Mouse (Mus musculus) ES-CJ7 (cell line): ENCODE results near the gene Lrrc4b.

Source experiments
- DNase-seq: peaks from one replicate; pipeline ENCODE4 v3.0.0; 2011; ENCODE audit warnings: low read depth, low spot score

The Lrrc4b gene

GRCm38 (mm10) chr7:44436267-44436666 lies 7.4 kb downstream of the Lrrc4b start:
- DNase-seq, result peak; percentile 36

GRCm38 (mm10) chr7:44437188-44437587 lies 8.4 kb downstream of the Lrrc4b start:
- DNase-seq, result no peak

GRCm38 (mm10) chr7:44437933-44438332 lies 9.1 kb downstream of the Lrrc4b start:
- DNase-seq, result no peak

- no peak for DNase-seq
Observed at GRCm38 (mm10) chr7:44439696-44440095, 10.9 kb downstream of the Lrrc4b start.

DNA sequence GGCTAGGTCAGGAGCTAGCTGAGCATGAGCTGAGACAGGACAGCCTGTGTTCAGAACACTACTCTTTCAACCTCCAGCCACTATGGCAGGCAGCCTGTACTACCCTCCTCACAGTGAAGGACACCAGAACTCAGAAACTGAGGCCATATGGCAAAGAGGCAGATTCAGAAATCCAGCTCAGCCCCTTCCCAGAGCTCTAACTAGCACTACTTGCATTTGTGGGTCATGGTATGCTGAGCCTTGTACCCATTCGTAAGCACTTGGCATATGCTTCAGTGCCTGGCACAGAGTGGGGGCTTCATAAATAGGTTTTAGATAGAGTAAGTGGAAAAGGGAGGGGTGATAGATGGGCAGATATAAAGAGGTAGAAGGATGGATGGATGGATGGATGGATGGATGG lies 11.7 kb downstream of the Lrrc4b start:
- no peak for DNase-seq

- no peak for DNase-seq
Observed at GRCm38 (mm10) chr7:44441180-44441579, 12.4 kb downstream of the Lrrc4b start.

DNA sequence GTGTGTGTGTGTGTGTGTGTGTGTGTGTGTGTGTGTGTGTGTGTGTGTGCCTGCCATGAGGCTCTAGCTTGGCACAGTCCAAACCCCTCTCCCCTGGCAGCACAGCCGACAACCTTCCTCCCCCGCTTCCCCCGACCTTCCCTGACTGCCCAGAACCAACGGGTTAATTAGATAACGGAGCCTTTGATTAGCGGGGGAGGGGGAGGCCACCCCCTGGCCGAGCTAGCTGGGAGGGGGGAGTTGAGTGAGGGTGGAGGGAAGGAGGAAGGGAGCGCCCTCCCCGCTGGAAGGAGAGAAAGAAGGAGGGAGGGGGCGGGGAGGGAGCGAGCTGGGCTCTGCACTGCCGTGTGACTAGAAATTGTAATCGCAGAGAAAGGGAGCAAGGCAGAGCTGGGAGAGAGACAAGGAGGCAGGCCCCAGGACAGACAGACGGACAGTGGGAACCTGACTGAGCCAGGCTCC lies 12.9 kb downstream of the Lrrc4b start:
- no peak for DNase-seq

DNA sequence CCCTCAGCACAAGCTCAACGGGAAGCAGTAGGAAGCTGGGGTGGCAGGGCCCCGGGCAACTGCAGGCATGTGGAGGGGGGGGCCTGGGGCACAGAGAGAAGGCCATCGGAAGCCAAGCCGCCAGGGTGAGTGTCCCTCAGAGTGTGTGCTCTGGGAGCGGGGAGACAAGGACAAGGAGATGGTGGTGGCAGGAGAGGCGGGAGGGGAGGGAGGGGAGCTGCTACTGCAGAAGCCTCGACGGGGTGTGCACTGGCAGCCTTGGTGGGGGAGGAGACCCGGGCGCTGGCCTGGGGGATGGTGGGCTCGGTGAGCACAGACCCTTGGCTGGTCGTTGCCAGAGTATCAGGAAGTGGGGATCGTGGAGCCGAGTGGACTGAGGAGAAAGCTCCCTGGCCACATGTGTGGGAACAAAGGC lies 13.6 kb downstream of the Lrrc4b start:
- no peak for DNase-seq

DNA sequence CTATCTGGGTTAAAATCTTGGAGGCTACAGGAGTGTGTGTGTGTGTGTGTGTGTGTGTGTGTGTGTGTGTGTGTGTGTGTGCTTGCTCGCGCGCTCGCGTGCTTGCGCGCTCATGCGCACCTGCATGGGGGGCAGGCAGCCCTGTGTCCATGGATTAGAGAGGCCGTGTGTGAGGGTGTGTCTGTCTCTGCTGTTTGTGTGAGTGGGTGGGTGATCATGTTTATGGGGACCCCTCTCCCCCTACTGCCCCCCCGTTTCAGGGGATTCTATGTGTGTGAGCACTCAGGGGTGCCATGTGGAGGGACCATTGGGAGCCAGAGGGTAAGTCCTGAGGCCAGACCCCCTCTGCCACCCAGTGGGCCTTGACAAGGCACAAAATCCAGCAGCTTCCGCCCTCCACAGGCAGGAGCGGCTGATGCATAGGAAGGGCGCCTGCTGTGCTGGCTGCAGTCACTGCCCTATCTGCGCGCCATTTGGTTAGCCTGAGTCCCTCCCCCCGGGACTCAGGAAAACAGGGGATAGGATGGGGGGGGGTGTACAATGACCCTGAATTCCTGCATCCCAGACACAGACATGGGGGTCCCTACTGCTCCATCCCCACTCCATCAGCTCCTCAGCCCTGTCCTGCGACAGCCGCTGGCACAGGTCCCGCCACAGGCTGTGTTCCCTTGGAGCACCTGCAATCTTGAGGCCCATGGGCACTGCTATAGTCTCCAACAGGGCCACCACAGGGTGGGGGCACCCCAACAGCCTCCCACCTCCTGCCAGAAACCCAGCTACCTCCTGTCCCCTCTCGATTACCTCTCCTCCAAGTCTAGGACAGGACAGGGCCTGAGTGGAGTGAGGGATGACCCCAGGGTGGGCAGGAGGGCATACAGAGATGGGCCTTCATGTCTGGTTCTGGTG lies 14.7 kb downstream of the Lrrc4b start:
- no peak for DNase-seq

- peak; percentile 46 for DNase-seq
Observed at GRCm38 (mm10) chr7:44444886-44445527, 16.2 kb downstream of the Lrrc4b start.

DNA sequence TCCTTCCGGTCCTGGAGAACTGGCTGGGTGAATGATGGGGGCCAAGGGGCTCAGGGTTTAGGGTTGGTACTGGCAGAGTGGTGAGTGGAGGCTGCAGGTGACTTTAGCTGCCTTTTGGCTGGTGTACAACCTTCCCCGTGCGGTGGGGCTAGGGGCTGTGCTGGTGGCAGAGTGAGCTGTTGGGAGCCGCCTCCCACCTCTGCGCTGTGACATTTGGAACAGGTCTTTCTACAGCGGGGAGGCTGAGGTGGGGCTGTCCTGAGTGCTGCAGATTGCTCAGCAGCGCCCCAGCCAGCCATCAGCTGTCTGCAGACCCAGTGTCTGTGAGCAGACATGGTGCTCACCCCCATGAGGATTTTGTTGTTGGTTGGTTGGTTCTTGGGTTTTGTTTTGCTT lies 16.7 kb downstream of the Lrrc4b start:
- peak; percentile 37 for DNase-seq

GRCm38 (mm10) chr7:44446070-44446855 lies 17.4 kb downstream of the Lrrc4b start:
- no peak for DNase-seq

GRCm38 (mm10) chr7:44453256-44453655 lies 24.4 kb downstream of the Lrrc4b start:
- no peak for DNase-seq

DNA sequence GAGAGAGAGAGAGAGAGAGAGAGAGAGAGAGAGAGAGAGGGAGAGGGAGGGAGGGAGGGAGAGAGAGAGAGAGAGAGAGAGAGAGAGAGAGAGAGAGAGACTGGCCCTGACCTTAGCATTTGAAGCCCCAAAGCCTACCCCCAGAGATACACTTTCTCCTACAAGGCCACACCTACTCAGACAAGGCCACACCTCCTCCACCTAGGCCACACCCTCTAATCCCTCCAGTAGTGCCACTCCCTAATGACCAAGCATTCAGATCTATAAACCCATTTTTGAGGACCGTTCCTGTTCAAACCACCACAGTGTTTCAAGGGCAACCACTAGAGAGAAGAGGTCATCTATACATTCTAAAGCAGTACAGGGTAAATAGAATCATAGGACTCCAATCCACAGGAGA lies 27.5 kb downstream of the Lrrc4b start:
- DNase-seq, result no peak

DNA sequence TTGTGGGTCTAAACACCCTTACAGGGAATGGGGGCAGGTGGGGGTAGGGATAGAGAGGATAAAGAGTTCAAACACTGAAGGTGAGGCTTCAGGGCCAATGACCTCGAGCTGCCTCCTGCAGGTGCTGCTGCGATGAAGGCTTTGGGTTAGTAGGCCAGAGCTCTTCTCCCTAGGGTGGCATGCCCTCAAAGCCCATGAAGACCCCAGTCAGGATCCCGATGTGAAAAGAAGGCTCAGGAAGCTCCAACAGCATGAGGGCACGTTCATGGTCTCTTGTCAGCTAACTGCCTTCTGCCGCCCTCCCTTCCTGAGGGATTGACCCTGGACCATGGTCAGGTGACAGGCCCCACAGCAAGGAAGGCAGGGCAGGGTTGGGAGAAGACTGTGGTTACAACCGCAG lies 31.2 kb downstream of the Lrrc4b start:
- no peak for DNase-seq

- DNase-seq, result no peak
Observed at GRCm38 (mm10) chr7:44460767-44461502, 32.1 kb downstream of the Lrrc4b start.

DNA sequence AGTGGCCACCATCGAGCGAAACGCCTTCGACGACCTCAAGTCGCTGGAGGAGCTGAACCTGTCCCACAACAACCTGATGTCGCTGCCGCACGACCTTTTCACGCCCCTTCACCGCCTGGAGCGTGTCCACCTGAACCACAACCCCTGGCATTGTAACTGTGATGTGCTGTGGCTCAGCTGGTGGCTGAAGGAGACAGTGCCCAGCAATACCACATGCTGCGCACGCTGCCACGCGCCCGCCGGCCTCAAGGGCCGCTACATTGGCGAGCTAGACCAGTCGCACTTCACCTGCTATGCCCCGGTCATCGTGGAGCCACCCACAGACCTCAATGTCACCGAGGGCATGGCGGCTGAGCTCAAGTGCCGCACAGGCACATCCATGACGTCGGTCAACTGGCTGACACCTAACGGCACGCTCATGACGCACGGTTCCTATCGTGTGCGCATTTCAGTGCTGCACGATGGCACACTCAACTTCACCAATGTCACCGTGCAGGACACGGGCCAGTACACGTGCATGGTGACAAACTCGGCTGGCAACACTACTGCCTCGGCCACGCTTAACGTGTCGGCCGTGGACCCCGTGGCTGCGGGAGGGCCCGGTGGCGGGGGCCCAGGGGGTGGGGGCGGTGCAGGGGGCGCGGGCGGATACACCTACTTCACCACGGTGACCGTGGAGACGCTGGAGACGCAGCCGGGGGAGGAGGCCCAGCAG lies 32.8 kb downstream of the Lrrc4b start:
- DNase-seq, result peak; percentile 28

DNA sequence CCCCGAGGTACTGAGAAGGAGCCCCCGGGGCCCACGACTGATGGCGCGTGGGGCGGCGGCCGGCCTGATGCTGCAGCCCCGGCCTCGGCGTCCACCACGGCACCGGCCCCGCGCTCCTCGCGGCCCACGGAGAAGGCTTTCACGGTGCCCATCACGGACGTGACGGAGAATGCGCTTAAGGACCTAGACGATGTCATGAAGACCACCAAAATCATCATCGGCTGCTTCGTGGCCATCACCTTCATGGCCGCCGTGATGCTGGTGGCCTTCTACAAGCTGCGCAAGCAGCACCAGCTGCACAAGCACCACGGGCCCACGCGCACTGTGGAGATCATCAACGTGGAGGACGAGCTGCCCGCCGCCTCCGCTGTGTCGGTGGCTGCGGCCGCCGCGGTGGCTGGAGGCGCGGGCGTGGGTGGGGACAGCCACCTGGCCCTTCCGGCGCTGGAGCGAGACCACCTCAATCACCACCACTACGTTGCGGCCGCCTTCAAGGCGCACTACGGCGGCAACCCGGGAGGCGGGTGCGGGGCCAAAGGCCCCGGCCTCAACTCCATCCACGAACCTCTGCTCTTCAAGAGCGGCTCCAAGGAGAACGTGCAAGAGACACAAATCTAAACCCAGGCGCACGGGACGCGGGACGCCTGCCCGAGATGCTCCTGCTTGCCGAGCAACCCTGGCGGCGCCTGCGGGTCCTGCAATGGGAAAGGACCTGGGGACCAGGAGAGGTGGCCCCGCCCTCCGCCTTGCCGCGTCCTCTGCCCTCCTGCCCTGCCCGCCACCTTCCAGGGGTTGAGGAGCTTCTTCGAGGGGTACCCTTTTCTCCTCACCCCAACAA lies 33.6 kb downstream of the Lrrc4b start:
- peak; percentile 84 for DNase-seq

DNA sequence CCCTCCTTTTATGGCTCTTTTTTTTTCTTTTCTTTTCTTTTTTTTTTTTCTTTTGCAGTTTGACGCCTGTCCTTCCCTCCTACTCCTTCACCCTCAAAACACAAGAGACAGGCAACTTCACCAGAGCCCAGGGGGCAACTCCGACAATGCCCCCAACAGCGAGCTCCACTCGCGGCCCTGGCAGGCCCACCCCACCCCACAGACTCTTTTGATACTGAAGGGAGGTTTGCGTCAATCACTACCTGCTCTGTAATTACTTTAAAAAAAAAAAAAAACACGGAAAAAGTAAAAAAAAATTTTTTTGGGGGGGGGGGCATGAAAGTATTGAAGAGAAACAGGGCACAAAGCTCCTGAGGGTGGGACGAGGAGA lies 34.2 kb downstream of the Lrrc4b start:
- no peak for DNase-seq
